Mouse (Mus musculus) olfactory bulb, adult 2 months (tissue): ENCODE data around the gene Chrm3.

Experiments
- CTCF ChIP-seq: fragments of 200-500 bp; IDR thresholded peaks from 2 replicates; pipeline ENCODE4 v1.5.1; 2012; ENCODE audit warnings: low read depth, mild to moderate bottlenecking, low read length, moderate library complexity; ENCODE audit not compliant: insufficient read depth
- POLR2A ChIP-seq: fragments of 200-500 bp; IDR thresholded peaks from 2 replicates; pipeline ENCODE4 v1.6.1; 2012; ENCODE audit warnings: mild to moderate bottlenecking, low read depth, low read length, moderate library complexity; ENCODE audit not compliant: insufficient read depth

- TF ChIP-seq CTCF: no peak
- no peak for TF ChIP-seq POLR2A
Observed at GRCm38 (mm10) chr13:9895045-9895625, 465.5 kb downstream of the Chrm3 start.
